Mouse (Mus musculus) midbrain, embryonic 16.5 days (tissue): ENCODE measurements around the gene Pdx1. TPM values are rescaled to one million over a fixed set of nuclear protein-coding genes. Genes with fewer than 3 reads are reported as not detected.

ENCODE experiments used
- ATAC-seq: fragments of 200-750 bp; cut with Nextera tagmentation; 2 replicates; pipeline ENCODE4 v1.8.0; 2017; ENCODE audit warnings: moderate TSS enrichment
- H3K27ac ChIP-seq: fragments of 300-500 bp; sonication (generic); 2 replicates; pipeline ENCODE4 v1.5.1; 2014; ENCODE audit warnings: mild to moderate bottlenecking, low read length, mixed read lengths
- H3K27me3 ChIP-seq: fragments of 300-500 bp; sonication (generic); 2 replicates; pipeline ENCODE4 v1.6.1; 2014; ENCODE audit warnings: low read depth, low read length, mixed read lengths; ENCODE audit not compliant: control insufficient read depth, insufficient read depth
- H3K36me3 ChIP-seq: fragments of 300-500 bp; sonication (generic); 2 replicates; pipeline ENCODE4 v1.6.1; 2014; ENCODE audit warnings: mild to moderate bottlenecking, low read length, moderate library complexity, mixed read lengths; ENCODE audit not compliant: control insufficient read depth, insufficient read depth
- H3K4me1 ChIP-seq: fragments of 300-500 bp; sonication (generic); 2 replicates; pipeline ENCODE4 v1.6.1; 2014; ENCODE audit warnings: mild to moderate bottlenecking, low read length, mixed read lengths; ENCODE audit not compliant: control insufficient read depth, insufficient read depth
- H3K4me2 ChIP-seq: fragments of 300-500 bp; sonication (generic); 2 replicates; pipeline ENCODE4 v1.6.1; 2014; ENCODE audit warnings: mild to moderate bottlenecking, low read length, mixed read lengths
- H3K4me3 ChIP-seq: fragments of 300-500 bp; sonication (generic); 2 replicates; pipeline ENCODE4 v1.5.1; 2014; ENCODE audit warnings: low read depth, mild to moderate bottlenecking, low read length, moderate library complexity, mixed read lengths
- H3K9ac ChIP-seq: fragments of 300-500 bp; sonication (generic); 2 replicates; pipeline ENCODE4 v1.6.1; 2014; ENCODE audit warnings: low read depth, low read length, mixed read lengths
- H3K9me3 ChIP-seq: fragments of 300-500 bp; sonication (generic); replicated peaks from 2 replicates; pipeline ENCODE4 v1.6.1; 2014; ENCODE audit warnings: mild to moderate bottlenecking, low read length, mixed read lengths; ENCODE audit not compliant: control insufficient read depth, poor library complexity, severe bottlenecking
- WGBS: fragments of 180-500 bp; shearing (Covaris S2); extraction: QIAGEN DNeasy Blood & Tissue Kit; methylation state at CpG from one replicate; pipeline ENCODE4 v1.1.7; 2014; 5-methylcytosine and 5-hydroxymethylcytosine counted together
- polyA plus RNA-seq: library from polyadenylated mRNA; unstranded; fragments of >200 nt; fragmentation: Nextera tagmentation; extraction: Ambion mirVana; gene quantifications from 2 replicates; pipeline ENCODE4 v1.2.1, GENCODE M21; 2015

Gene Pdx1
- polyA plus RNA-seq, 1 experiment from 2014 or later, result not detected

- no peaks in the 10 kb centered on the region for H3K4me1 ChIP-seq
- H3K9me3 ChIP-seq, result no peaks in the 10 kb centered on the region
- no peak overlapping the region for H3K9ac ChIP-seq
- WGBS, result 17% methylated on average over 6 of the region's 6 CpGs
- no peak for ATAC-seq
- H3K4me2 ChIP-seq, result no peak overlapping the region
- H3K36me3 ChIP-seq, result no peaks in the 10 kb centered on the region
- H3K27me3 ChIP-seq, result peaks cover 75% of the 10 kb centered on the region
- H3K4me3 ChIP-seq, result no peak overlapping the region
- H3K27ac ChIP-seq, result no peak overlapping the region
Measured at GRCm38 (mm10) chr5:147267434-147267833, 2.3 kb upstream of the Pdx1 start.

GRCm38 (mm10) chr5:147268728-147269127, 1.0 kb upstream of the Pdx1 start:
- Histone ChIP-seq H3K9ac (no peak overlapping the region), H3K4me3 (no peak overlapping the region), H3K4me2 (no peak overlapping the region), H3K9me3 (no peaks in the 10 kb centered on the region), H3K27me3 (peaks cover 80% of the 10 kb centered on the region), H3K36me3 (no peaks in the 10 kb centered on the region), H3K27ac (no peak overlapping the region), H3K4me1 (no peaks in the 10 kb centered on the region)
- 1% methylated on average over 8 of the region's 8 CpGs for WGBS
- no peak for ATAC-seq

GRCm38 (mm10) chr5:147269371-147269770, 388 bp upstream of the Pdx1 start:
- H3K27ac ChIP-seq, result no peak overlapping the region
- no peaks in the 10 kb centered on the region for H3K4me1 ChIP-seq
- no peak for ATAC-seq
- H3K9me3 ChIP-seq, result no peaks in the 10 kb centered on the region
- no peak overlapping the region for H3K4me3 ChIP-seq
- no peak overlapping the region for H3K4me2 ChIP-seq
- no peaks in the 10 kb centered on the region for H3K36me3 ChIP-seq
- no peak overlapping the region for H3K9ac ChIP-seq
- H3K27me3 ChIP-seq, result peaks cover 84% of the 10 kb centered on the region
- WGBS, result 3% methylated on average over 6 of the region's 6 CpGs

- 2% methylated on average over 29 of the region's 29 CpGs for WGBS
- H3K36me3 ChIP-seq, result no peaks in the 10 kb centered on the region
- ATAC-seq, result no peak
- no peak overlapping the region for H3K9ac ChIP-seq
- H3K4me2 ChIP-seq, result no peak overlapping the region
- no peaks in the 10 kb centered on the region for H3K4me1 ChIP-seq
- H3K27ac ChIP-seq, result no peak overlapping the region
- no peak overlapping the region for H3K4me3 ChIP-seq
- H3K9me3 ChIP-seq, result no peaks in the 10 kb centered on the region
- peaks cover 84% of the 10 kb centered on the region for H3K27me3 ChIP-seq
Measured at GRCm38 (mm10) chr5:147270673-147271655, 1.2 kb downstream of the Pdx1 start.

GRCm38 (mm10) chr5:147272046-147272807, 2.5 kb downstream of the Pdx1 start:
- 3% methylated on average over 12 of the region's 12 CpGs for WGBS
- Histone ChIP-seq H3K9ac (no peak overlapping the region), H3K4me3 (no peak overlapping the region), H3K36me3 (no peaks in the 10 kb centered on the region), H3K4me1 (no peaks in the 10 kb centered on the region), H3K27me3 (peaks cover 84% of the 10 kb centered on the region), H3K9me3 (no peaks in the 10 kb centered on the region), H3K27ac (no peak overlapping the region), H3K4me2 (no peak overlapping the region)
- no peak for ATAC-seq

GRCm38 (mm10) chr5:147272808-147273345, 3.1 kb downstream of the Pdx1 start:
- H3K4me1 ChIP-seq, result no peaks in the 10 kb centered on the region
- no peak overlapping the region for H3K4me3 ChIP-seq
- no peaks in the 10 kb centered on the region for H3K36me3 ChIP-seq
- H3K4me2 ChIP-seq, result no peak overlapping the region
- H3K9me3 ChIP-seq, result no peaks in the 10 kb centered on the region
- H3K27ac ChIP-seq, result no peak overlapping the region
- no peak overlapping the region for H3K9ac ChIP-seq
- peaks cover 85% of the 10 kb centered on the region for H3K27me3 ChIP-seq
- WGBS, result under 1% methylated on average over 10 of the region's 10 CpGs
- ATAC-seq, result no peak

GRCm38 (mm10) chr5:147274174-147275141, 4.7 kb downstream of the Pdx1 start:
- H3K27ac ChIP-seq, result no peak overlapping the region
- H3K4me3 ChIP-seq, result no peak overlapping the region
- no peaks in the 10 kb centered on the region for H3K9me3 ChIP-seq
- no peak overlapping the region for H3K4me2 ChIP-seq
- H3K4me1 ChIP-seq, result no peaks in the 10 kb centered on the region
- ATAC-seq, result no peak
- no peaks in the 10 kb centered on the region for H3K36me3 ChIP-seq
- 1% methylated on average over 48 of the region's 48 CpGs for WGBS
- peaks cover 82% of the 10 kb centered on the region for H3K27me3 ChIP-seq
- no peak overlapping the region for H3K9ac ChIP-seq

GRCm38 (mm10) chr5:147275761-147276160, 6.0 kb downstream of the Pdx1 start:
- H3K9ac ChIP-seq, result no peak overlapping the region
- H3K9me3 ChIP-seq, result no peaks in the 10 kb centered on the region
- no peak overlapping the region for H3K4me2 ChIP-seq
- no peak for ATAC-seq
- H3K4me3 ChIP-seq, result no peak overlapping the region
- no peaks in the 10 kb centered on the region for H3K4me1 ChIP-seq
- 18% methylated on average over 3 of the region's 3 CpGs for WGBS
- peaks cover 81% of the 10 kb centered on the region for H3K27me3 ChIP-seq
- H3K36me3 ChIP-seq, result no peaks in the 10 kb centered on the region
- H3K27ac ChIP-seq, result no peak overlapping the region
